Mouse (Mus musculus) bone marrow, adult 2 months (tissue): ENCODE measurements at regions not wholly inside any gene's neighbourhood (a gene's known extent, or its start where the extent isn't known, plus 50 kb on each side); places are given as distances from the start of the nearest gene placed in this dataset.

ENCODE experiments used
- CTCF ChIP-seq: fragments of 200-500 bp; IDR thresholded peaks from 2 replicates; pipeline ENCODE4 v1.5.1; 2011; ENCODE audit warnings: low read length, control low read depth; ENCODE audit not compliant: control insufficient read depth, insufficient read depth
- POLR2A ChIP-seq: fragments of 200-500 bp; IDR thresholded peaks from 2 replicates; pipeline ENCODE4 v1.6.1; 2011; ENCODE audit warnings: low read depth, mild to moderate bottlenecking, control low read depth, low read length, borderline replicate concordance; ENCODE audit not compliant: control insufficient read depth

- TF ChIP-seq POLR2A (no peak), CTCF (no peak)
Measured at GRCm38 (mm10) chr13:37595196-37595595, 183.0 kb upstream of the Rreb1 start.
